ENCODE assay signal across 8 mouse cellular contexts in the genomic region with DNA sequence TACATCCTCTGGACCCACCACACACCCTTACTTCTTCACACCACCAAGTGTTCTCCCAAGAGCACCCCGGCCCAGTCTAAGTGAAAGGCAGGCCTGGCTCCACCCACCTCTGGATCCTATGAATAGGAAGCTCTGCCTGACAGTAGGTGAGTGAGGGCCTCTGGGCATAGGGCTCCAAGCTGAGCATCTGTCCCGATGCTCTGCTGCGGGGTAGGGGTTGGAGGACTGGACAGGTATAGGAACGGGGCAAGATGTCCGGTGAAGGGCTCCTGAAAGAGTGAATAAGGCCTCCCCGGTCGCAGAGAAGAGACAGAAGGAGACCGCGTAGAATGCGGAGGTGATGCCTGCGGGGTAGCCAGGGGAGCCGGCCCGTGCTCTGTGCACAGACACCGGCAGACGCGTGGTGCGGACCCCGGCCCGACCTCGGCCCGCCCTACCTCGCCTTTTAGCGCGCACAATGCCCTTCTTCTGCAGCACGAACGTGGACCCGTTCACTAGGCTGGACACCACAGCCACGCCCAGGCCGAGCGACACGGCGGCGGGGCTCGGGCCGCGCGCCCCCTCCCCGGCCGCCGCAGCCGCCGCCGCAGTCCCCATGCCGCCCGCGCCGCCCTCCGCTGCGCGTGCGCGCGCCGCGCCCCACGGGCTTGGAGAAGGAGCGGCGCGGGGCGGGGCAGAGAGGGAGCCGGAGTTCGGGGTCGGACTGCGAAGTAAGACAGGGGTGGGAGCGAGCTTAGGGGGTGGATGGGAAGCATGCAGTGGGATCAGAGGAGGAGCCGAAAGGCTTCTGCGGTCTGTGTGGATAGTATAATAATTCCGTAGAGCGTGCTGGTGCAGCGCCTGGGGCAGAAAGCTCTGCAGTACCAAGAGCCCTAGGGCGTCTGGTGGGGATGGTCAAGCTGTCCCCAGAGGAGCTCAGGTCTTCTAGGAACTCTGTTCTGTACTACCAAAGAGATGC. TPM values are rescaled to one million over a fixed set of nuclear protein-coding genes. Genes with fewer than 3 reads are reported as not detected.
DNase-seq lines count a peak whose midpoint lies in the region; ATAC-seq and TF ChIP-seq lines count a peak whose summit lies in the region.

No protein-coding gene starts in this region.

- ATAC-seq in granulocyte monocyte progenitor cell, adult 5-6 weeks (replicated peaks; ENCODE audit: poor library complexity, severe bottlenecking), result peak; percentile 90
- peak; percentile 85 for ATAC-seq in intestine, postnatal 0 days
- ATAC-seq in midbrain, embryonic 11.5 days (ENCODE audit: low FRiP score), result peak; percentile 95

- peak overlapping the region; percentile 90 for H3K27ac ChIP-seq in embryonic facial prominence, embryonic 10.5 days (replicated peaks)
- no peak overlapping the region for H3K27ac ChIP-seq in intestine, postnatal 0 days (ENCODE audit: low read depth, low read length)
- peak overlapping the region; percentile 86 for H3K27ac ChIP-seq in limb, embryonic 10.5 days
- H3K27ac ChIP-seq in midbrain, embryonic 11.5 days (ENCODE audit: low read depth, low read length), result peak overlapping the region; percentile 53; the same call in 1 of the 2 replicates
- no peak overlapping the region for H3K27ac ChIP-seq in small intestine, adult 2 months (ENCODE audit: insufficient read depth, low read depth, low read length)

- peak overlapping the region; percentile 88 for H3K4me2 ChIP-seq in intestine, postnatal 0 days (replicated peaks; ENCODE audit: low read depth)
- peak overlapping the region; percentile 77 for H3K4me2 ChIP-seq in midbrain, embryonic 11.5 days

- peak overlapping the region; percentile 64 for H3K9ac ChIP-seq in intestine, postnatal 0 days (ENCODE audit: low read depth, low read length)
- peak overlapping the region; percentile 76 for H3K9ac ChIP-seq in midbrain, embryonic 11.5 days (ENCODE audit: low read length)

- TF ChIP-seq CTCF in intestine, postnatal 0 days (IDR thresholded peaks at IDR 0.05; ENCODE audit: low read depth), result no peak
- TF ChIP-seq CTCF in small intestine, adult 2 months (IDR thresholded peaks at IDR 0.05; ENCODE audit: extremely low read depth, insufficient read length, insufficient replicate concordance, low read depth, low read length), result no peak

- H3K9me3 ChIP-seq in embryonic facial prominence, embryonic 10.5 days, result no peaks in the 10 kb centered on the region
- no peaks in the 10 kb centered on the region for H3K9me3 ChIP-seq in intestine, postnatal 0 days (ENCODE audit: control insufficient read depth)
- H3K9me3 ChIP-seq in limb, embryonic 10.5 days (replicated peaks), result no peaks in the 10 kb centered on the region
- H3K9me3 ChIP-seq in midbrain, embryonic 11.5 days (ENCODE audit: control insufficient read depth, low read length), result no peaks in the 10 kb centered on the region

- under 1% methylated on average over 70 of the region's 71 CpGs for WGBS in embryonic facial prominence, embryonic 10.5 days
- under 1% methylated on average over 65 of the region's 71 CpGs for WGBS in intestine, postnatal 0 days
- 1% methylated on average over 71 of the region's 71 CpGs for WGBS in limb, embryonic 10.5 days
- under 1% methylated on average over 65 of the region's 71 CpGs for WGBS in midbrain, embryonic 11.5 days
- under 1% methylated on average over 70 of the region's 71 CpGs for WGBS in small intestine, adult 2 months

- H3K36me3 ChIP-seq in embryonic facial prominence, embryonic 10.5 days (replicated peaks), result no peaks in the 10 kb centered on the region
- H3K36me3 ChIP-seq in intestine, postnatal 0 days (ENCODE audit: control insufficient read depth, insufficient read depth), result no peaks in the 10 kb centered on the region
- H3K36me3 ChIP-seq in limb, embryonic 10.5 days, result no peaks in the 10 kb centered on the region
- no peaks in the 10 kb centered on the region for H3K36me3 ChIP-seq in midbrain, embryonic 11.5 days (ENCODE audit: control insufficient read depth, insufficient read depth, low read length)
- H3K36me3 ChIP-seq in small intestine, adult 2 months (ENCODE audit: control insufficient read depth, insufficient read depth, low read length), result no peaks in the 10 kb centered on the region

- H3K4me1 ChIP-seq in embryonic facial prominence, embryonic 10.5 days, result peaks cover 12% of the 10 kb centered on the region
- H3K4me1 ChIP-seq in intestine, postnatal 0 days (replicated peaks; ENCODE audit: control insufficient read depth, insufficient read depth, low read length), result no peaks in the 10 kb centered on the region
- peaks cover 13% of the 10 kb centered on the region for H3K4me1 ChIP-seq in limb, embryonic 10.5 days
- peaks cover 2% of the 10 kb centered on the region; the same call in 1 of the 2 replicates for H3K4me1 ChIP-seq in midbrain, embryonic 11.5 days (ENCODE audit: control insufficient read depth, insufficient read depth, low read length)
- H3K4me1 ChIP-seq in small intestine, adult 2 months (ENCODE audit: control insufficient read depth, insufficient read depth, insufficient read length, low read length), result no peaks in the 10 kb centered on the region

- TF ChIP-seq POLR2A in small intestine, adult 2 months (IDR thresholded peaks at IDR 0.05; ENCODE audit: low read depth, low read length), result no peak

- no peaks in the 10 kb centered on the region for H3K27me3 ChIP-seq in embryonic facial prominence, embryonic 10.5 days (replicated peaks; ENCODE audit: low read depth, poor library complexity, severe bottlenecking)
- no peaks in the 10 kb centered on the region for H3K27me3 ChIP-seq in intestine, postnatal 0 days (replicated peaks; ENCODE audit: control insufficient read depth, insufficient read depth, low read length)
- H3K27me3 ChIP-seq in limb, embryonic 10.5 days (ENCODE audit: low read depth, poor library complexity, severe bottlenecking), result no peaks in the 10 kb centered on the region
- no peaks in the 10 kb centered on the region for H3K27me3 ChIP-seq in midbrain, embryonic 11.5 days (ENCODE audit: control insufficient read depth, insufficient read depth, low read length)
- no peaks in the 10 kb centered on the region for H3K27me3 ChIP-seq in small intestine, adult 2 months (ENCODE audit: control insufficient read depth, insufficient read depth, low read length)

- peak overlapping the region; percentile 77 for H3K4me3 ChIP-seq in embryonic facial prominence, embryonic 10.5 days
- peak overlapping the region; percentile 67 for H3K4me3 ChIP-seq in intestine, postnatal 0 days (ENCODE audit: low read depth, low read length)
- peak overlapping the region; percentile 72 for H3K4me3 ChIP-seq in limb, embryonic 10.5 days
- H3K4me3 ChIP-seq in midbrain, embryonic 11.5 days (ENCODE audit: low read depth, low read length), result peak overlapping the region; percentile 58
- H3K4me3 ChIP-seq in small intestine, adult 2 months (ENCODE audit: low read depth, low read length), result peak overlapping the region; percentile 89

- DNase-seq in 3134 (ENCODE audit: extremely low read depth, insufficient read length, low spot score), result peak; percentile 74
- DNase-seq in adrenal gland, postnatal 10 days, result peak; percentile 83
- peak; percentile 87 for DNase-seq in embryonic facial prominence, embryonic 10.5 days (ENCODE audit: low spot score)
- peak; percentile 83 for DNase-seq in limb, embryonic 10.5 days (ENCODE audit: low spot score)
- DNase-seq in midbrain, embryonic 11.5 days (ENCODE audit: low spot score, missing footprints), result peak; percentile 97

RNA-seq across cellular contexts. Expression of a gene that starts 0.5 kb away (rescaled TPM):
- total RNA-seq in adrenal gland, postnatal 10 days (2021), result 1 to 10 TPM; 6.7 to 6.8 TPM
- 7.4 and 7.5 TPM in 2 replicates for polyA plus RNA-seq in embryonic facial prominence, embryonic 10.5 days (2016; fragmentation: Nextera tagmentation; extraction: Ambion mirVana)
- 0.73 and 1.3 TPM in 2 replicates for total RNA-seq in granulocyte monocyte progenitor cell, adult 5-6 weeks (2014; fragmentation: Nextera tagmentation)
- total RNA-seq in granulocyte monocyte progenitor cell, adult 5-6 weeks (2017), result 1.9 and 4.4 TPM in 2 replicates
- polyA plus RNA-seq in intestine, postnatal 0 days (2015; fragmentation: Nextera tagmentation; extraction: Ambion mirVana), result 3.7 and 4.0 TPM in 2 replicates
- 5.2 and 5.9 TPM in 2 replicates for polyA plus RNA-seq in limb, embryonic 10.5 days (2016; fragmentation: Nextera tagmentation; extraction: Ambion mirVana)
- polyA plus RNA-seq in midbrain, embryonic 11.5 days (2014; fragmentation: Nextera tagmentation; extraction: Ambion mirVana), result 10.2 and 10.9 TPM in 2 replicates
- polyA plus RNA-seq in small intestine, adult 2 months (2012; rRNA removed), result 1.1 and 1.3 TPM in 2 replicates

RNA-seq across cellular contexts. Expression of a gene that starts 30.7 kb away (rescaled TPM):
- total RNA-seq in adrenal gland, postnatal 10 days (2021), result 10 to 100 TPM; 39.4 to 54.3 TPM
- 21.0 and 22.1 TPM in 2 replicates for polyA plus RNA-seq in embryonic facial prominence, embryonic 10.5 days (2016; fragmentation: Nextera tagmentation; extraction: Ambion mirVana)
- total RNA-seq in granulocyte monocyte progenitor cell, adult 5-6 weeks (2014; fragmentation: Nextera tagmentation), result 18.9 and 29.0 TPM in 2 replicates
- 31.5 and 44.2 TPM in 2 replicates for total RNA-seq in granulocyte monocyte progenitor cell, adult 5-6 weeks (2017)
- 12.3 and 14.5 TPM in 2 replicates for polyA plus RNA-seq in intestine, postnatal 0 days (2015; fragmentation: Nextera tagmentation; extraction: Ambion mirVana)
- 17.5 and 22.2 TPM in 2 replicates for polyA plus RNA-seq in limb, embryonic 10.5 days (2016; fragmentation: Nextera tagmentation; extraction: Ambion mirVana)
- polyA plus RNA-seq in midbrain, embryonic 11.5 days (2014; fragmentation: Nextera tagmentation; extraction: Ambion mirVana), result 24.4 and 27.6 TPM in 2 replicates
- 6.7 and 14.3 TPM in 2 replicates for polyA plus RNA-seq in small intestine, adult 2 months (2012; rRNA removed)

RNA-seq across cellular contexts. Expression of a gene that starts 57.0 kb away (rescaled TPM):
- 10 to 100 TPM; 48.1 to 49.8 TPM for total RNA-seq in adrenal gland, postnatal 10 days (2021)
- polyA plus RNA-seq in embryonic facial prominence, embryonic 10.5 days (2016; fragmentation: Nextera tagmentation; extraction: Ambion mirVana), result 42.8 and 44.9 TPM in 2 replicates
- total RNA-seq in granulocyte monocyte progenitor cell, adult 5-6 weeks (2014; fragmentation: Nextera tagmentation), result 31.2 and 34.3 TPM in 2 replicates
- 37.3 and 39.8 TPM in 2 replicates for total RNA-seq in granulocyte monocyte progenitor cell, adult 5-6 weeks (2017)
- 124 and 142 TPM in 2 replicates for polyA plus RNA-seq in intestine, postnatal 0 days (2015; fragmentation: Nextera tagmentation; extraction: Ambion mirVana)
- 46.1 and 46.4 TPM in 2 replicates for polyA plus RNA-seq in limb, embryonic 10.5 days (2016; fragmentation: Nextera tagmentation; extraction: Ambion mirVana)
- 44.8 and 48.0 TPM in 2 replicates for polyA plus RNA-seq in midbrain, embryonic 11.5 days (2014; fragmentation: Nextera tagmentation; extraction: Ambion mirVana)
- polyA plus RNA-seq in small intestine, adult 2 months (2012; rRNA removed), result 28.3 and 44.3 TPM in 2 replicates

Comparison
In these comparisons a context has a peak if more than half of its experiments do, and no peak if none do; other contexts are left out.
1. H3K27ac ChIP-seq: peak in embryonic facial prominence, embryonic 10.5 days (single experiment), limb, embryonic 10.5 days (single experiment) and midbrain, embryonic 11.5 days (single experiment); none in intestine, postnatal 0 days (single experiment) and small intestine, adult 2 months (single experiment).
2. Peak in every context shown above with its lines, with median percentiles within 50 percentile points of each other: DNase-seq, H3K4me3 ChIP-seq and ATAC-seq.